Mouse (Mus musculus) brain, embryonic 14.5 days (tissue): ENCODE measurements around the gene Rgs19.

Experiments used
- CTCF ChIP-seq: fragments of 200-500 bp; IDR thresholded peaks from 2 replicates; pipeline ENCODE4 v1.5.1; 2012; ENCODE audit warnings: inconsistent platforms, mild to moderate bottlenecking, moderate library complexity, borderline replicate concordance; ENCODE audit not compliant: insufficient read depth, insufficient read length; ENCODE audit errors: extremely low read depth
- POLR2A ChIP-seq: fragments of 200-500 bp; IDR thresholded peaks from 2 replicates; pipeline ENCODE4 v1.6.1; 2012; ENCODE audit warnings: mild to moderate bottlenecking, inconsistent platforms, borderline replicate concordance; ENCODE audit not compliant: poor library complexity, insufficient read depth, insufficient read length, severe bottlenecking; ENCODE audit errors: extremely low read depth

DNA sequence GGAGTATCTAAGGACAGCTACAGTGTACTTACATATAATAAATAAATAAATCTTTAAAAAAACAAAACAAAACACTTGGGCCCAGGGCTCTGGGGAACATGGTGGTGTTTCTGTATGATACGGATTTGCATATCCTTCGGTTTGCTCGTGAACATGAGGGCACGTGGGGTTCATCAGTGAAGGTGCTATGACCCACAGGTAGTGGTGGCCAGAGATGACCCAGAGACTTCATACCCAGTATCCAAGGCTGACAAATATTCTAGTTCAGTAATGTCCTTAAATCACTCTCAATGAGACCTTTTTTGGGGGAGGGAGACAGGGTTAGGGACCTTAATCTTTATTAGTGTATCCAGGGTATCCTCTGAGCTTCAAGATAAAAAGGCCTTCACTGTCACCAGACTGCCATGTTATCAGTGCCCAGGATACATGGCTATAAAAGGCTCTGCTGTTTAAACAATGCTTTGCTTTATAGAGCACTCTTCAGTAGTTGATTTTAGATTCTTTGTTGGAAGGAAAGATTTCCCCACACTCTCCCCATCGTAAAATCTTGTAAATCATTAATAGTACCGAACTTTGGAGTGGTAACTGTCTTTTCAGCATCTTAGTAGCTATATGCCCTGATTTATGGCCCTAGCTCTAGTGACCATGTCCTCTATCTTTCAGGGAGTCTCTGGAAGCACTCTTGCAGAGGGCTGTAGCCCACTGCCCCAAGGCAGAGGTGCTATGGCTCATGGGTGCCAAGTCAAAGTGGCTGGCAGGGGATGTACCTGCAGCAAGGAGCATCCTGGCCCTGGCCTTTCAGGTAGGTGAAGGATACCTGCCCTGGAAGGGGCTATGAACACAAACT lies 46.9 kb downstream of the Rgs19 start:
- TF ChIP-seq CTCF: no peak
- no peak for TF ChIP-seq POLR2A
